Mouse (Mus musculus): ENCODE data around the gene Smyd3. TPM values are rescaled to one million over a fixed set of nuclear protein-coding genes. Genes with fewer than 3 reads are reported as not detected.

Gene Smyd3
- polyA plus RNA-seq, 1 experiment from 2014 or later = 30.6 TPM

DNA sequence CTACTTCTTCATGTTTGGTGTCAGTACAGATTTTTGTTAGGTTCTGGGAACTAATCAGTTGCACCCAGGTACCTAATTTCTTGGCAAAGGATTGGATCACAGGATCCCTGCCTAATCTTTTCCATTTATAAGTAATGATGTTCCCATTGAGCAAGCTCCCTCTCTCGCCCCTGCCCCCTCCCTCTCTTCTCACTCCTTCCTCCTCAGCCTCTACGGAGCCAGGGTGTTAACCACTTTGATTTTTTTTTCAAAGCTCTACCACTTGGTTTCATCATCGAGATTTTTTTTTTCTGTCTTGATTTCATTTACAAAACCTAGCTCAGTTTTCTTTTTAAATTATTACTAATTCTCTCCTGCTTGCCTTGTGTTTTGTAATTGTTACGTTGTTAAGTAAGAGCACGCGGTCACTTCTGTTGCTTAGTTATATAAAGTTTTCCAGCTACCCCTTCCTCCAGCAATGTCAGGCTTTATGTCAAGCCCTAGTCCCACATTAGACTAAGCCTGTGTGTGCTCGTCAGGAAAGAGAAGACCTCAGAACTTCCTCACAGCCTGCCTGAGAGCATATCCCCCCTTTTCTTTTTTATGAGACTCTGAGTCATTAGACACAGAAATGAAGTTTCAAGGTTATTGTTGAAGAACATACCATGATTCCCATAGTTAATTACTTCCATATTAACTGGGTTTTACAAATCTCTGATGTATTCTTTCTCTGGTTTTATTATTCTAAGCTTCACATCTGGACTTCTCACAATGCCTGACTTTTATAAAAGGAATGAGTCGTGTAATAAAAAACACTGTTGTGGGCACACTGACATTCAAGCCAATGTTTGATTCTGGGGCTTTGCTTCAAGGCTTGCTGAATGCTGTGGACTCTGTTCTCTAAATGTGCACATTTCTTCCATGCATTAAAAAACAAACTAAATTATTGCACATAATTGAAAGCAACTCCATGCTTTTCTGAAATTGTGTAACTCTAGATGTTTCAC lies 156.1 kb downstream of the Smyd3 start:
- H3K9ac ChIP-seq (ENCODE audit: low read depth, low read length) = no peak overlapping the region
- H3K4me3 ChIP-seq (ENCODE audit: low read depth, low read length) = no peak overlapping the region
- no peaks in the 10 kb centered on the region for H3K27me3 ChIP-seq (ENCODE audit: control insufficient read depth, insufficient read depth, low read depth, low read length)
- 75% methylated on average over 8 of the region's 8 CpGs for WGBS
- no peak overlapping the region for H3K4me2 ChIP-seq (ENCODE audit: low read length)
- H3K27ac ChIP-seq (ENCODE audit: low read length) = no peak overlapping the region
- H3K36me3 ChIP-seq (ENCODE audit: control insufficient read depth, insufficient read depth, low read length) = no peaks in the 10 kb centered on the region
- H3K4me1 ChIP-seq (ENCODE audit: control insufficient read depth, insufficient read depth, low read length) = no peaks in the 10 kb centered on the region; the same call in 1 of the 2 replicates
- H3K9me3 ChIP-seq (replicated peaks; ENCODE audit: control insufficient read depth, low read length, poor library complexity, severe bottlenecking) = no peaks in the 10 kb centered on the region
- no peak for ATAC-seq

- no peak overlapping the region for H3K4me3 ChIP-seq (ENCODE audit: low read depth, low read length)
- H3K36me3 ChIP-seq (ENCODE audit: control insufficient read depth, insufficient read depth, low read length) = no peaks in the 10 kb centered on the region
- H3K9ac ChIP-seq (ENCODE audit: low read depth, low read length) = no peak overlapping the region
- H3K27me3 ChIP-seq (ENCODE audit: control insufficient read depth, insufficient read depth, low read depth, low read length) = no peaks in the 10 kb centered on the region
- no peak overlapping the region for H3K27ac ChIP-seq (ENCODE audit: low read length)
- WGBS = 95% methylated on average over 2 of the region's 2 CpGs
- no peak overlapping the region for H3K4me2 ChIP-seq (ENCODE audit: low read length)
- ATAC-seq = no peak
- no peaks in the 10 kb centered on the region for H3K9me3 ChIP-seq (replicated peaks; ENCODE audit: control insufficient read depth, low read length, poor library complexity, severe bottlenecking)
- no peaks in the 10 kb centered on the region; the same call in 1 of the 2 replicates for H3K4me1 ChIP-seq (ENCODE audit: control insufficient read depth, insufficient read depth, low read length)
Observed at GRCm38 (mm10) chr1:179357111-179357510, 160.7 kb downstream of the Smyd3 start.

DNA sequence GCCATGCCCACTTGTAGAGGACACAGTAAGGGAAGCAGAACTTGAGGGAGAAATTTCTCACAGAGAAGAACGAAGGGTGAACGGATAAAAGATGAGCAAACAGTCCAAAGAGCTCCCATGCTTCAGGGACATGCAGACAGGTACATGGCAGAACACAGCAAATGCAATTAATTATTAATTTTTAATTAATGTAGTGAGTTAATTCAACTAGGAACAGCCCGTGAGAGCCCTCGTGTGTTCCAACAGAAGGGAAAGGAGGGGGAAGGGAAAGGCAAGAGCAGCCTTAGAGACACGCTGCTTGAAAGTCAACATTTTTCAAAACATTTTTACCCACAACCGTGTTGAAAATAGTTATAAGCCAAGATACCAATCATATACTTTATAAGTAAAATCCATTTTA lies 163.6 kb downstream of the Smyd3 start:
- H3K27me3 ChIP-seq (ENCODE audit: control insufficient read depth, insufficient read depth, low read depth, low read length) = no peaks in the 10 kb centered on the region
- 85% methylated on average over 6 of the region's 6 CpGs for WGBS
- H3K27ac ChIP-seq (ENCODE audit: low read length) = no peak overlapping the region
- no peak for ATAC-seq
- no peaks in the 10 kb centered on the region for H3K36me3 ChIP-seq (ENCODE audit: control insufficient read depth, insufficient read depth, low read length)
- no peak overlapping the region for H3K4me2 ChIP-seq (ENCODE audit: low read length)
- no peaks in the 10 kb centered on the region for H3K9me3 ChIP-seq (replicated peaks; ENCODE audit: control insufficient read depth, low read length, poor library complexity, severe bottlenecking)
- H3K4me1 ChIP-seq (ENCODE audit: control insufficient read depth, insufficient read depth, low read length) = peaks cover 3% of the 10 kb centered on the region
- H3K4me3 ChIP-seq (ENCODE audit: low read depth, low read length) = no peak overlapping the region
- H3K9ac ChIP-seq (ENCODE audit: low read depth, low read length) = no peak overlapping the region

GRCm38 (mm10) chr1:179345318-179345925 lies 172.4 kb downstream of the Smyd3 start:
- no peak overlapping the region for H3K4me3 ChIP-seq (ENCODE audit: low read depth, low read length)
- no peak overlapping the region for H3K9ac ChIP-seq (ENCODE audit: low read depth, low read length)
- H3K27ac ChIP-seq (ENCODE audit: low read length) = no peak overlapping the region
- no peak overlapping the region for H3K4me2 ChIP-seq (ENCODE audit: low read length)
- 16% methylated on average over 2 of the region's 2 CpGs for WGBS
- no peaks in the 10 kb centered on the region for H3K36me3 ChIP-seq (ENCODE audit: control insufficient read depth, insufficient read depth, low read length)
- ATAC-seq = no peak
- H3K27me3 ChIP-seq (ENCODE audit: control insufficient read depth, insufficient read depth, low read depth, low read length) = no peaks in the 10 kb centered on the region
- H3K9me3 ChIP-seq (replicated peaks; ENCODE audit: control insufficient read depth, low read length, poor library complexity, severe bottlenecking) = no peaks in the 10 kb centered on the region
- H3K4me1 ChIP-seq (ENCODE audit: control insufficient read depth, insufficient read depth, low read length) = peaks cover 7% of the 10 kb centered on the region; the same call in 1 of the 2 replicates

DNA sequence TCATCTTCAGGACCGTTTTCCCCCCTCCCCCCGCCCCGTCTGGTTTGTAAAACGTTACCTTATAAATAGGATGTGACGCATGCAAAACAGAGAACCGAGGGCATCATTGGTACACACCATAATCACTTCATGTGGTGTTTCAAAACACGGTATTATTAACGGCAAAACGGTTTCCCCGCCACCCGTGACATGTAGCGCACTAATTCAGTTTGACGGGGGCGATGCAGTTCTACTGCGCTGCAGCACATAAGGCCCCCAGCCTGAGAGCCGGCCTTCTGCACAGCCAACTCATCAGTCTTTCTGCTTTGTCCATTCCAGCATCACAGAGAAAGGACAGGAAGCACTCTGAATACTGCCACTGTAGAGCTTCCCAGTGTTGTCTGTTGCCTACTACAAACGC lies 174.4 kb downstream of the Smyd3 start:
- Histone ChIP-seq H3K4me1 (ENCODE audit: control insufficient read depth, insufficient read depth, low read length) (peaks cover 16% of the 10 kb centered on the region), H3K9ac (ENCODE audit: low read depth, low read length) (no peak overlapping the region), H3K27ac (ENCODE audit: low read length) (no peak overlapping the region), H3K27me3 (ENCODE audit: control insufficient read depth, insufficient read depth, low read depth, low read length) (no peaks in the 10 kb centered on the region), H3K9me3 (replicated peaks; ENCODE audit: control insufficient read depth, low read length, poor library complexity, severe bottlenecking) (no peaks in the 10 kb centered on the region), H3K36me3 (ENCODE audit: control insufficient read depth, insufficient read depth, low read length) (no peaks in the 10 kb centered on the region), H3K4me3 (ENCODE audit: low read depth, low read length) (no peak overlapping the region), H3K4me2 (ENCODE audit: low read length) (no peak overlapping the region)
- 71% methylated on average over 17 of the region's 17 CpGs for WGBS
- ATAC-seq = no peak

DNA sequence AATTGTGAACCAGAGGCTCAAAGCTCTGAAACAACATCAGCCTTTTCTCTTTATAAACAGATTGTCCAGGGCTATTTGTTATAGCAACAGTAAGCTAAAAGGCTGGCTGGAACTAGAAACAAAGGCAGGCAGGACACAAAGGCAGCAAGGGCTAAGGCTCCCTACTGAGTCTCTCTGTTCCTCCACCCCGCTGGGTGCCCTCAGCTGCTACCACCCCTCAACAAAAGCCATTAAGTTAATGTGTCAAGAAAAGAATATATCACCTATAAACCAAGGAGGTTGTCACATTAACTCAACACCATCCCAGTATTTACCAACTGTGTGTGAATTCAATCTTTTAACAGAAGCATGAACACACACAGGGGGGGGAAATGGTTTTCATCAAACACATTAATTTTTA lies 176.3 kb downstream of the Smyd3 start:
- H3K4me2 ChIP-seq (ENCODE audit: low read length) = no peak overlapping the region
- no peak overlapping the region for H3K4me3 ChIP-seq (ENCODE audit: low read depth, low read length)
- no peak overlapping the region for H3K27ac ChIP-seq (ENCODE audit: low read length)
- no peaks in the 10 kb centered on the region for H3K9me3 ChIP-seq (replicated peaks; ENCODE audit: control insufficient read depth, low read length, poor library complexity, severe bottlenecking)
- no peaks in the 10 kb centered on the region for H3K36me3 ChIP-seq (ENCODE audit: control insufficient read depth, insufficient read depth, low read length)
- peaks cover 26% of the 10 kb centered on the region for H3K4me1 ChIP-seq (ENCODE audit: control insufficient read depth, insufficient read depth, low read length)
- WGBS = 53% methylated on average over 1 of the region's 1 CpGs
- H3K27me3 ChIP-seq (ENCODE audit: control insufficient read depth, insufficient read depth, low read depth, low read length) = no peaks in the 10 kb centered on the region
- no peak for ATAC-seq
- H3K9ac ChIP-seq (ENCODE audit: low read depth, low read length) = no peak overlapping the region

DNA sequence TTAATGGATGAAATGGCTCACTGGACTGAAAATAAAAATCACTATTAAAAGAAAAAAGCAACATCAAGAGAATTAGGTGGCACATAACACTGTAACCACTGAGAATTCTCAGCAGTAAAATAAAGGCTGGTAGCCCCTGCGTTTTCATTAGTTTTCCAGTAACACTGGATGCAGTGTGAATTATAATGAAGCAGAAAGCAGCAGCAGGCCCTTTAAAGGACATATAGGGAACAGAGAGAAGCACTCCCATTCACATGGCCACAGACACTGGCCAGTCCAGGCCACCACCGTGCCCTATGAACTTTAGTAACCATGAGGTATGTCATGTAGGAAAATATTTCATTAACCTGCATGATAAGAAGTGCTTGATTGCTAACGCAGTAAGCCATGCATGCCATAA lies 178.8 kb downstream of the Smyd3 start:
- Histone ChIP-seq H3K27me3 (ENCODE audit: control insufficient read depth, insufficient read depth, low read depth, low read length) (no peaks in the 10 kb centered on the region), H3K4me3 (ENCODE audit: low read depth, low read length) (no peak overlapping the region), H3K4me1 (ENCODE audit: control insufficient read depth, insufficient read depth, low read length) (peaks cover 18% of the 10 kb centered on the region), H3K4me2 (ENCODE audit: low read length) (no peak overlapping the region), H3K9me3 (replicated peaks; ENCODE audit: control insufficient read depth, low read length, poor library complexity, severe bottlenecking) (no peaks in the 10 kb centered on the region), H3K9ac (ENCODE audit: low read depth, low read length) (no peak overlapping the region), H3K36me3 (ENCODE audit: control insufficient read depth, insufficient read depth, low read length) (no peaks in the 10 kb centered on the region), H3K27ac (ENCODE audit: low read length) (peak overlapping the region; percentile 48)
- ATAC-seq = peak; percentile 70; the same call in 1 of the 2 replicates
- WGBS = 62% methylated on average over 3 of the region's 3 CpGs

DNA sequence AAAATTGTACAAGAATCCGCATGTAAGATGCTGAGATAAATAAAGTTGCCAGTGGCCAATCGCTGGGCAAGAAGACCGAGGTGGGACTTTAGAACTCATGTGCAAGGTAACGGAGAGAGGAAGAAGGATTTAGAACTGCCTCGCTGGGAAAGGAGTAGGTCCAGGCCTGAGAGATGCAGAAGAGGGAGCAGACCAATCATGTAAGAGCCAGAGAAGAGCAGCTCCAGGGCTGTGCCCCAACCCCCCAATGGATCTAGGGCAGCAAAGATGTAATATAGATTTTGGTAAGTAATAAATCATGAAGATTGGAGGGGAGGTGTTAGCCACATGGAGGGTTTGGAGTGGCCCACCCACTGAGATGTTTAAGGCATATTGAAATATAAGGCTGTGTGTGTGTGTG lies 180.3 kb downstream of the Smyd3 start:
- H3K4me3 ChIP-seq (ENCODE audit: low read depth, low read length) = no peak overlapping the region
- H3K27ac ChIP-seq (ENCODE audit: low read length) = no peak overlapping the region
- H3K9ac ChIP-seq (ENCODE audit: low read depth, low read length) = no peak overlapping the region
- no peaks in the 10 kb centered on the region for H3K36me3 ChIP-seq (ENCODE audit: control insufficient read depth, insufficient read depth, low read length)
- WGBS = 85% methylated on average over 5 of the region's 5 CpGs
- H3K4me2 ChIP-seq (ENCODE audit: low read length) = no peak overlapping the region
- 0 out of 2 replicates have a peak, but pooled peaks have one; percentile 25 for ATAC-seq
- H3K4me1 ChIP-seq (ENCODE audit: control insufficient read depth, insufficient read depth, low read length) = peaks cover 18% of the 10 kb centered on the region
- no peaks in the 10 kb centered on the region for H3K9me3 ChIP-seq (replicated peaks; ENCODE audit: control insufficient read depth, low read length, poor library complexity, severe bottlenecking)
- H3K27me3 ChIP-seq (ENCODE audit: control insufficient read depth, insufficient read depth, low read depth, low read length) = no peaks in the 10 kb centered on the region

DNA sequence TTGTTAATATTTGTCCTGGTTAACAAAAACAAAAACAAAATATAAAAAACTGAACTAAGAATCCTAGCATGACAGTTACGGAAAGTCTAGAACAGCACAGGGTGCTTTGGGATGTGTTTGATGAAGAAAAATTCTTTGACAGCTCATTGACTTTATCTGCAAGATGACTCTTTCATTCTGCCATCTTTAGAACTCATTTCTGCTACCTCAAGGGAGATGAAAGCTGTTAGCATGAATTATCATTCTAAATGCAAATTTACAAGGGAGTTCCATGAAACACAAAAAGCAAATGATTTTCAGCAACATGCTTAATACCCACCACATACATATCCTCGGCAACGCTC lies 190.9 kb downstream of the Smyd3 start:
- Histone ChIP-seq H3K4me2 (ENCODE audit: low read length) (peak overlapping the region; percentile 12; the same call in 1 of the 2 replicates), H3K4me1 (ENCODE audit: control insufficient read depth, insufficient read depth, low read length) (peaks cover 20% of the 10 kb centered on the region), H3K36me3 (ENCODE audit: control insufficient read depth, insufficient read depth, low read length) (no peaks in the 10 kb centered on the region), H3K27me3 (ENCODE audit: control insufficient read depth, insufficient read depth, low read depth, low read length) (no peaks in the 10 kb centered on the region), H3K9me3 (replicated peaks; ENCODE audit: control insufficient read depth, low read length, poor library complexity, severe bottlenecking) (no peaks in the 10 kb centered on the region), H3K9ac (ENCODE audit: low read depth, low read length) (no peak overlapping the region), H3K4me3 (ENCODE audit: low read depth, low read length) (no peak overlapping the region), H3K27ac (ENCODE audit: low read length) (peak overlapping the region; percentile 72)
- WGBS = 64% methylated on average over 3 of the region's 3 CpGs
- peak; percentile 26; the same call in 1 of the 2 replicates for ATAC-seq

Data from midbrain, embryonic 16.5 days (tissue).